Mouse (Mus musculus): Measurements from ENCODE around the gene Ces1g.

Ces1g gene

GRCm38 (mm10) chr8:93337207-93337606 is at the start of gene Ces1g:
Gene Ces1g, minus strand, starts transcription at chr8:93337308.
- no peak for DNase-seq

DNA sequence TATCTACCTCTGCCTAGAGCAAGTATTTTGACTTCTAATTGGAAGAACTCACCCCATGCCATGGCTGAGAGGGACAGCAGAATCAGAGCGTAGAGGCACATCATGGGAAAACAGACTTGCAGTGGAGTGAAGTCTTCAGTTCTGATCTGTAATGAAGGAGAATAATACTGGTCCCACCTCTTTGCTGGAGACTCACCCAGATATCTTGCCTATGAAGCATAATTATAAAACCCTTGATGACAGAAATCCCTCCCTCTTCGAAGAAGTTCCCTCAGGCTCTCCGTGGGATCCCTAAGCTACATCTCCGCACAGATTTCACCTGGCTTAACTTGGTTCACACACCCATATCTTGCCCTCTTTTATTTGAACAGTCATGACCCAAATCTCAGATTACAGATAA is 42.5 kb upstream of the Ces1g start, which contains the start of gene Ces1h:
Gene Ces1h, minus strand, starts transcription at position 101 of the 400 bp plus-strand sequence.
- no peak for DNase-seq

GRCm38 (mm10) chr8:93369481-93369880 is 32.4 kb upstream of the Ces1g start:
- DNase-seq, result no peak

DNA sequence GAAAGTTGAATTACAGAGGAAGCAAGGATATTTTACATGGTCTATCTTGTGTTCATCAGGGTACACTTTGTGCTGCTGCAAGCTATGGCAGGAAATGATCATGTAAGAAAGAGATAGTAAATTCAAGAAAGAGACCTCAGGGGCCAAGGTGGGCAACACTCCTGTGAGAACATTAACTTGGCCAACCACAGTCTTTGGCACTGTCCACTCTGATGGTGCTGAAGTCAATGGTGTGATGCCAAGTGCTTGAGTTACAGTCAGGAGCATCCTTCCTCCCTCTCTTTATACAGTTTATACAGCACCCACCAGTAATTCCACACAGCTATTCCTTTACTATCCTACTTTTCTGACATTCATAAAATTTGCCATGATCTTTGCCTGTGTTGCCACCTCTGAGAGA is 23.0 kb upstream of the Ces1g start:
- DNase-seq, result no peak

DNA sequence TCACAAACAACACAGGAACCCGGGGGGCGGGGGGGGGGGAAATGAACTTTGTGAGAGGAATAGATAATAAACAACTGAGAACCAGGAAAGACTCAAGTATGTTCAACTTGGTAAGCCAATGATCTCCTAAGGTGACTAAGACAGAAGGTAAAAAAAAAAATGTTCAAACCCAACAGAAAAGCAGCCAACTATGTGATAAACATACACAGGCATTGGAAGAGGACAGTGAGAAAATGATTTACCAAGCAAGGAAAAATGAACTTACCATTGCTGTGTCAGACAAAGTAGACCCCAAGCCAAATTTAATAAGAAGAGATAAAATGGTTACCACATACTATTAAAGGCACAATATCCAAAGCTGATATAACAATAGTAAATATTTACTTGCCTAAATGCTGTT is 2.4 kb upstream of the Ces1g start:
- DNase-seq, result no peak

GRCm38 (mm10) chr8:93332703-93333102 is 4.4 kb downstream of the Ces1g start:
- no peak for DNase-seq

GRCm38 (mm10) chr8:93331151-93331550 is 6.0 kb downstream of the Ces1g start:
- DNase-seq, result no peak

- no peak for DNase-seq
These were observed 12.0 kb downstream of the Ces1g start for GRCm38 (mm10) chr8:93325123-93325522.

- no peak for DNase-seq
These were observed 20.1 kb downstream of the Ces1g start for GRCm38 (mm10) chr8:93317031-93317430.

GRCm38 (mm10) chr8:93315557-93315956 is 21.6 kb downstream of the Ces1g start:
- no peak for DNase-seq

GRCm38 (mm10) chr8:93283896-93284295 is 53.2 kb downstream of the Ces1g start:
- DNase-seq, result no peak

DNA sequence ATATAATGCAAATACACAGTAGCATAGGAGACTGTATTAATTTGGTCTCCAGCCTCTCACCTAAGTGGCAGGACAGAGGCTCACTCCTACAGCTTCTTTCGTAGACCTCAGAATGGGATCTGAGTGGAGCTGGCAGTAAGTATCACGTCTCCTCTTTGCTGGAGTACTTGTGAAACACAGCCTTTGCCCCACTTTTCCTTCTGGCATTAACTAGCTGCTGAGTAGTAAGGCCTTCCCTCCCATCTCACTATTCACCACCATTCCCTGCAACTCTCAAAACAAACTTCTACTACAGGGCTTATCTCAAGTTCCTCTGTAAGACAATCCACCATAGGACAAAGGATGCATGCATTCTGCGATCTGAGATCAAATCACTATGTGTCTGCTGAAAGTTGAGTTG is 54.8 kb downstream of the Ces1g start:
- DNase-seq, result no peak

DNA sequence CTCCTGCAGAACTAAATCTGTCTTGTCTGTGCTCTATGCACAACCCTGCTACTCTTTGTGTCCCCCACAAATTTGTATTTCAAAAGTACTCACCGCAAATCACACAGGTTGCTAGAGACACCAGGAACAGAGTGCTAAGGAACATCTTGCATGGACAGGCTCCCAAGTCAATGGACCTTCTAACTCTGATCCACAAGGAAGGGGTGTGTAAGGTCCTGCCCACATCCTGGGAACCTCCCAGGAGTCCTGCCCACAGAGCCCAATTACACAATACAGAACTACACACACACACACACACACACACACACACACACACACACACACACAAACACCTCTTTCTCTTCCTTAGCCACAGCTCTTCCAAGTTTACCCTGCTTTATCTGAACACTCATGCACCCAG is 57.6 kb downstream of the Ces1g start, which contains the start of gene Ces1f:
Gene Ces1f, minus strand, starts transcription at position 192 of the 400 bp plus-strand sequence.
- no peak for DNase-seq

- no peak for DNase-seq
These were observed 58.8 kb downstream of the Ces1g start for GRCm38 (mm10) chr8:93278176-93278805.

DNA sequence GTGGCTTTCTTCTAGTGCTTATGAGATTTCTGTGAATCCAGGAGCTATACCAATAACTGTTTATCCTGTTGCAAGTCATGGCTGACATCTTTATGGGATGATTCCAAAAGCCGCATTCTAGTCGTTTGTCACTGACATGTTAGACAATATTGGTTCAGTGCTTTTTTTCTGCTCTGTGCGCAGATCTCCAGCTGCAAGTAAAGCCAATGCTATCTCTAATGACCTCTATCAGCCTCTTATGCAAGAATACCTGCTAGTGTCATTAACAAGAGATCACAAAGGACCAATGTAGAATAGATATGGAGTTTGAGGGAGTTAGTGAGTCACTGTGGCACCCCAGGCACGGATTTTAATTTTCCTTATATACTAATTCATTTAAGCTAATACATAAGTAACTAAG is 62.5 kb downstream of the Ces1g start:
- DNase-seq, result no peak

DNA sequence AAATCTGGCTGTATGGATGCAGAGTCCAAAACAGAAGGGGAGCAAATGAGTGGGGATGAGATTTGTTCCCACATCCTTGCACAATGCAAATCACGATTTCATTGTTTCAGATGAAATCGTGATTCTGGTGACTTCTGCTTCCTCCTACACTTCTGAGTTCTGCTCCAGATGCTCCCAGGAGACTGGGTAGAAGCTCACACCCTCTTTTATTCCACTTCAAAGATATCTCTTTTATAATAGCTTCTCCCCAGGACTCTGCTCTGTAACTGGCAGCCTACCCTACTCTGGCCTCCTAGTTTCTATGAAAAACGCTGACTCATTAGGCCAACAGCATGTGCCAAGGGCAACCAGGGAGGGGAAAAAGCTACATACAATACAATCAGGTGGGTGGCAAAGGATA is 63.8 kb downstream of the Ces1g start:
- no peak for DNase-seq

DNA sequence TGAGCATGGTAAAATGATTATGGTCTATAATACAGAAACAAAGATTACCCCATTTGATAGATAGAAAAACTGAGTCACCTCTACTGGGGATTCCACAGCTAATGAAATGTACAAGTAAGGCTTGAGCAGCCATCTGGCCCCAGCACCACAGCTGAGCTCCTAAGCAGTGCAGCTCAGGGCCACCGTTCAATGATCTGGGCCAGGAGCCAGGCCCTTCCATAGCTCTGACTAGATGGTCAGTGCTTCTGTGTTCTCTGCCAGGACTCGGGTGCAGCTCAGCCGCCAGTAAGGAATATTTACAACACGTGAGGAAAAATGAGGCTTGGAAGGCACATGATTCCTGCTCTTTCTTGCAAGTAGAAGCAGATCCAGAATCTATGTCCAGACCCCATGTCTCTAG is 64.4 kb downstream of the Ces1g start:
- DNase-seq, result no peak

DNA sequence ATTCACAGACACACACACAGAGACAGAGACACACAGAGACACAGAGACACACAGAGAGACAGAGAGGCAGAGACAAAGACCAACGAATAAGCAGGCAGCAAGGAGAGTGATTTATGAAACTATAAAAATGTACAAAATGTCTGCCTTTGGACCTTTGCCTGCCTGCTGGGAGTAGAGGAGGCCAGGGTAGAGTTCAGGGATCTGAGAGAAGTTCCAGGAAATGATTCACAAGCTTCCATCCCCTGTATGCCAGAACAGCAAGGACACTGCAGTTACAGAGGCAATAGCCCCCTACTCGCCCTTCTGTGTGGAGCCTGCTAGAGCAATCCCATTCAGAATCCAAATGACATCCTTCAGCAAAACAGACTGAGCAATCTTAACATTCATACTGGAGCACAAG is 75.7 kb downstream of the Ces1g start:
- no peak for DNase-seq

DNA sequence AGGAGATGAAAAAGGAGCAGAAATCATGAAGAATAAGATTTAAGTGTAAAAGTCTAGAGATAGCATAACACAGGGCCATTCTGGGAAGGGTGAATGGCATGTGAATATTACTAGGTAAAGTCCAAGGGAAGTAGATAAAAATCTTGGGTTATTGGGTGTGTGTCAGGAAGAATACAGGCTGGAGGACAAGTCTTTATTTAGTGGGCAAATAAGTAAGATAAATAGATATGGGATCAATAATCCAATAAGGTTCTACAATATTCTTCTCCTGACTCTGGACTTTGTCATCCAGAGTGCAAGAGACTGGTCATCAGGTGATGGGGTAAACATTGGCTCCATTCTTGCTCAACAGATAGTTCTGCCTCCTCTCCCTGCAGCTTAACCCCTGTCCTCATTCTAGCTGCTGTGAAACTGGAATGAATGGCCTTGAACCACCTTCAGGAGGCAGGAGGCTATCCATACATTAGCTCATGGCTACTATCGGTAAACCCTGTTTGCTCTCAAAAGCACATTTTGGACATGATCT is 84.6 kb downstream of the Ces1g start:
- DNase-seq, result no peak
